Mouse (Mus musculus) liver, adult 2 months (tissue): Measurements from ENCODE around the gene Bud31.

Source experiments
- CTCF ChIP-seq: fragments of 200-500 bp; IDR thresholded peaks from 2 replicates; pipeline ENCODE4 v1.5.1; 2011; ENCODE audit warnings: low read depth, low read length, control low read depth
- POLR2A ChIP-seq: fragments of 200-500 bp; IDR thresholded peaks from 2 replicates; pipeline ENCODE4 v1.6.1; 2011; ENCODE audit warnings: low read length, control low read depth; ENCODE audit not compliant: insufficient read depth; ENCODE audit errors: extremely low read depth

- TF ChIP-seq CTCF (no peak), POLR2A (no peak)
Measured at GRCm38 (mm10) chr5:145178461-145178980, 38.4 kb downstream of the Bud31 start.
